Mouse (Mus musculus) ES-Bruce4 (cell line): ENCODE results near the gene Traip. TPM values are rescaled to one million over a fixed set of nuclear protein-coding genes. Genes with fewer than 3 reads are reported as not detected.
A peak's percentile ranks its signal among the peaks of the same experiment; 100 is the strongest.

ENCODE experiments used
- H3K27ac ChIP-seq: 2 replicates; pipeline ENCODE4 v1.5.1; 2012; ENCODE audit warnings: low read length, inconsistent platforms; ENCODE audit not compliant: insufficient read depth
- H3K27me3 ChIP-seq: 2 replicates; pipeline ENCODE4 v1.6.1; 2012; ENCODE audit warnings: mild to moderate bottlenecking, low read length, inconsistent platforms; ENCODE audit not compliant: control insufficient read depth, poor library complexity, insufficient read depth, severe bottlenecking
- H3K36me3 ChIP-seq: 2 replicates; pipeline ENCODE4 v1.6.1; 2012; ENCODE audit warnings: inconsistent platforms, mild to moderate bottlenecking, low read length, moderate library complexity; ENCODE audit not compliant: control insufficient read depth, poor library complexity, insufficient read depth, severe bottlenecking
- H3K4me1 ChIP-seq: one replicate; pipeline ENCODE4 v1.8.1; 2011; ENCODE audit warnings: low read length; ENCODE audit not compliant: control insufficient read depth, insufficient read depth
- H3K4me3 ChIP-seq: 2 replicates; pipeline ENCODE4 v1.5.1; 2011; ENCODE audit warnings: low read depth, mild to moderate bottlenecking, low read length
- H3K9ac ChIP-seq: 2 replicates; pipeline ENCODE4 v1.6.1; 2012; ENCODE audit warnings: low read depth, mild to moderate bottlenecking, inconsistent platforms; ENCODE audit not compliant: poor library complexity, severe bottlenecking
- H3K9me3 ChIP-seq: replicated peaks from 2 replicates; pipeline ENCODE4 v1.6.1; 2012; ENCODE audit warnings: mild to moderate bottlenecking, low read length, inconsistent platforms; ENCODE audit not compliant: control insufficient read depth, poor library complexity, insufficient read depth, severe bottlenecking
- CTCF ChIP-seq: IDR thresholded peaks from one replicate; pipeline ENCODE4 v1.8.1; 2011; ENCODE audit warnings: low read depth, low read length
- EP300 ChIP-seq: IDR thresholded peaks from 2 replicates; pipeline ENCODE4 v1.6.1; 2011; ENCODE audit warnings: low read depth, low read length; ENCODE audit not compliant: insufficient read depth
- POLR2A ChIP-seq: IDR thresholded peaks from one replicate; pipeline ENCODE4 v1.8.1; 2011; ENCODE audit warnings: low read length; ENCODE audit not compliant: insufficient read depth
- polyA plus RNA-seq: library from polyadenylated mRNA; stranded (reverse); fragments of >200 nt; gene quantifications from 2 replicates; pipeline ENCODE4 v1.2.4, GENCODE M21; 2011; ENCODE audit warnings: low read depth; ENCODE audit not compliant: missing spikeins, insufficient read depth, insufficient read length

Gene Traip
- polyA plus RNA-seq, 1 experiment = 20.4 TPM

DNA sequence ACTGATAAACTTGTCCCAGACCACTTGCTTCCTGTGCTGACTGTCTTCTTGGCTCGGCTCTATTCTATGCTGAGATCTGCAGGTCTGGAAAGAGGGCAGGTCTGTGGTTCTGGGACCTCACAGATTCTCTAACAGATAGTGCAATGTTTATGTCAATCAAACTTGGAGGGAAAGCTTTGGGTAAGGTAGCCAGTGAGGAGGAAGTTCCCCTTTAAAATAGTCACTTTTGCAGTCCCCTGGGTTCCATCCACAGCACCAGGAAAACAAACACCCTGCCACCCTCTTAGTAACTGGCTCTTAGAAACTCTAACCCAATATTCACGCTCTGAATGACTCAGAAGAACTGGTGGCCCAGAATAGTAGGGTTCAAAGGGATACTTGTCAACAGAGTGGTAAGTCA is 44.5 kb downstream of the Traip start:
- Histone ChIP-seq H3K27me3 (no peaks in the 10 kb centered on the region), H3K4me1 (no peaks in the 10 kb centered on the region), H3K27ac (no peak overlapping the region), H3K9me3 (no peaks in the 10 kb centered on the region), H3K9ac (no peak overlapping the region), H3K36me3 (no peaks in the 10 kb centered on the region), H3K4me3 (no peak overlapping the region)
- TF ChIP-seq CTCF (no peak), EP300 (no peak), POLR2A (no peak)

DNA sequence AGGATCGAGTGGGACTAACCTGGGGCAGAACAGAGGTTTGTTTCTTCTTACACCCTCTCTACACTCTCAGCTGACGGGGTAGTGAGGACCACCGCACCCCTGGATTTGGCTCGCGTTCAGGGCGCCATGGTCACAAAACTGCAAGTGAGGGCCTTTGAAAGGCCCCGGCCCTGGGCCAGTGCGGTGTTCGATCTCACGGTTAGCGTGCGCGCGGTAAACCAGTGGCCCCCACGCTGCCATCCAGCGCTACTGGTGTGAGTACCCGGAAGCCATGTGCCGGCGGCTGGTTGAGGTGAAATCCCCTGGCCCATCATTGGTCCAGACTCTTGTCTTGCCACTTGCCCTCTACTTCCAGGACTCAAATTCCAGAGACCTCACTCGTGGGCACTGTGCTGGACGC is 45.6 kb downstream of the Traip start:
- no peaks in the 10 kb centered on the region for H3K4me1 ChIP-seq
- no peak overlapping the region for H3K27ac ChIP-seq
- TF ChIP-seq POLR2A (no peak), EP300 (no peak), CTCF (no peak)
- no peak overlapping the region; the same call in 1 of the 2 replicates for H3K4me3 ChIP-seq
- no peaks in the 10 kb centered on the region for H3K9me3 ChIP-seq
- H3K27me3 ChIP-seq = no peaks in the 10 kb centered on the region
- H3K36me3 ChIP-seq = no peaks in the 10 kb centered on the region
- peak overlapping the region; percentile 5; the same call in 1 of the 2 replicates for H3K9ac ChIP-seq

DNA sequence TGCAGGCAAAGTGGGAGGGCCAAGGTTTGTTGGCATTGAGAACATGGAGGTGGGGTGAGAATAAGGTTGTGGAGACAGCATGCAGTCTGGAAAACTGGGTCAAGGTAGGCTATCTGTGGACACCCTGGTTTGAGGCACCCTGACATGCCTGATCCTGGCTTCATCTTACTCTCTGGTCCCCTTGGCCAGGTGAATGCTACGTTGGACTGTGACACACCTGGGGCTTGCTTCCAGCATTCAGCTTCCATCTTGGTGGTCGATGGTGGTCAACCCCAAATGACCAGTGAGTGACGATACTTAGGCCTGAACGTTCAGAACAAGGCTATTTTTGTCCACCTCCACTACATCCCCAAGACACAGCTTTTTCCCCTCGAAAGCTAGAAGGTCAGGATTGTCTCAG is 46.1 kb downstream of the Traip start, which contains the start of gene Gm20662:
TSS of gene Gm20662 (plus strand) at position 301 of the 400 bp plus-strand sequence.
- Histone ChIP-seq H3K27me3 (no peaks in the 10 kb centered on the region), H3K9me3 (no peaks in the 10 kb centered on the region), H3K4me1 (no peaks in the 10 kb centered on the region), H3K36me3 (no peaks in the 10 kb centered on the region), H3K9ac (peak within 1 kb of the TSS; percentile 5; the same call in 1 of the 2 replicates), H3K4me3 (no peak within 1 kb of the TSS; the same call in 1 of the 2 replicates), H3K27ac (no peak within 1 kb of the TSS)
- no peak for TF ChIP-seq CTCF
- TF ChIP-seq POLR2A = no peak
- TF ChIP-seq EP300 = no peak

DNA sequence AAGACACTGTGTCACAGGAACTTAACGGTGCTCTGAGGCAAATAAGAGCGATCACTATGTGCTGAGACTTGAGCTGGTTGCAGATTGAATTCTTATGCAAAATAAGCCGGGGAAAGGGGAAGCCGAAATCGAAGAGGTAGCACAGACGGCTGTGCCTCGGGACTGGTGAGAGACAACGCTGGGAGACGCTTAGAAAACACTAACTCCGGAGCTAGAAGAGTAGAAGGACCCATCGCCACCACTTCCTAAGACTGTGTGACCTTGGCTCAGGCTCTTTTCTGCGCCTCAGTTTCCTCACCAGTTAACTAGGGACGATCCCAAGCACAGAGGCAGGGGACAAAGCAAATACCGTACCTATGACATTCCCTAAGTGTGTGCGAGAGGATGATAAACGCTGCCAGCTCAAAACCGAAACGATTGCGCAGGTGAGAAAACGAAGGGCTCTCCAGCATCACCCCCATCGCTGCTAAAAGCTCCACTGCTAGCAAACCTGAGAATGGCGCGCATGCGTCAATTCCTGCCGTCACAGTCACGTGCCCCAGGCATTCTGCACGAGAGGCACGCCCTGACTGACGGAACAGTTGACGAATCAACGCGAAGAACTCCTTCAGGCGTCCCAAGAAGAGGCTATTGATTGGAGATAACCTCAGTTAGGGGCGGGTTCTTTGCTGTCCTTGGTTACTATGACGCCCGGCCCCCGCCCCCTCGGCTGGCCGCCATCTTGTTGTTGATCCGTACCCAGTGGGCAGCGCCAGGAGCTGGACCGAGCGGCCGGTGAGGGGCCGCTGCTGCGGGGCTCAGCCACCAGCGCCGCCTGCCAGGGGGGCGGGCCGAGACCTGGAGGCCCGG is 52.2 kb downstream of the Traip start, which contains the start of gene Ip6k1:
TSS of gene Ip6k1 (plus strand) at position 580 of the 849 bp plus-strand sequence.
- Histone ChIP-seq H3K9ac (peak within 1 kb of the TSS; percentile 80), H3K27ac (peak within 1 kb of the TSS; percentile 52), H3K27me3 (no peaks in the 10 kb centered on the region), H3K4me1 (no peaks in the 10 kb centered on the region), H3K36me3 (no peaks in the 10 kb centered on the region), H3K4me3 (peak within 1 kb of the TSS; percentile 90), H3K9me3 (no peaks in the 10 kb centered on the region)
- TF ChIP-seq POLR2A (peak; percentile 79), CTCF (no peak)

GRCm38 (mm10) chr9:108002778-108003530 is 53.0 kb downstream of the Traip start:
- no peaks in the 10 kb centered on the region for H3K27me3 ChIP-seq
- H3K4me1 ChIP-seq = peaks cover 2% of the 10 kb centered on the region
- no peak overlapping the region for H3K27ac ChIP-seq
- no peaks in the 10 kb centered on the region for H3K9me3 ChIP-seq
- H3K4me3 ChIP-seq = peak overlapping the region; percentile 90
- no peaks in the 10 kb centered on the region for H3K36me3 ChIP-seq
- TF ChIP-seq CTCF = no peak
- peak overlapping the region; percentile 80 for H3K9ac ChIP-seq

DNA sequence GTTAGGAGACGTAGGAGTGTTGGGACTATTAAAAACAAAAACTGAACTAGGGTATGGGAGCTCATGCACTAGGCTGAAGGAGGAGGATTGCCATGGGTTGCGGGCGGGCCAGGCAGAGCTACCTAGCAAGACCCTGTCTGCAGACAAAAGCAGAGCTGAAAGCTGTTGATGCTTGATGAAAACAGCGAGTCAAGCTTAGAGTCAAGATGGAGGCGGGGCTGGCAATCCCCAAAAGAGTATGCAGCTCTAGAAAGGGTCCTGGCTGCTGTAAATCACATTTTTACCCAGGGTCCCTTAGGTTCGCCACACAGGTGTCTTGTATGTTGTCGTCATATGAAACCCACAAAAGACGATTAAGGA is 53.6 kb downstream of the Traip start:
- no peak overlapping the region for H3K27ac ChIP-seq
- H3K4me1 ChIP-seq = peaks cover 2% of the 10 kb centered on the region
- peak overlapping the region; percentile 90 for H3K4me3 ChIP-seq
- no peaks in the 10 kb centered on the region for H3K9me3 ChIP-seq
- TF ChIP-seq CTCF (no peak), EP300 (no peak)
- H3K27me3 ChIP-seq = no peaks in the 10 kb centered on the region
- no peaks in the 10 kb centered on the region for H3K36me3 ChIP-seq
- peak overlapping the region; percentile 80 for H3K9ac ChIP-seq
